Mouse (Mus musculus): ENCODE data around the gene Adgrb3. TPM values are rescaled to one million over a fixed set of nuclear protein-coding genes. Genes with fewer than 3 reads are reported as not detected.
"Not testable (repeated sequence)": the region's sequence is repeated elsewhere in the genome, so short reads cannot be mapped to it uniquely, and the experiment has no call there.

The Adgrb3 gene
- total RNA-seq, 2 experiments from 2014 or later: not detected

GRCm38 (mm10) chr1:25034161-25034560 is 795.3 kb downstream of the Adgrb3 start:
- ATAC-seq (replicated peaks; ENCODE audit: poor library complexity, severe bottlenecking): no peak

- ATAC-seq (replicated peaks; ENCODE audit: poor library complexity, severe bottlenecking): no peak
Measured at GRCm38 (mm10) chr1:25033155-25034095, 796.1 kb downstream of the Adgrb3 start.

- no peak for ATAC-seq (replicated peaks; ENCODE audit: poor library complexity, severe bottlenecking)
Measured at GRCm38 (mm10) chr1:25023156-25023555, 806.4 kb downstream of the Adgrb3 start.

- not testable (repeated sequence) for ATAC-seq (replicated peaks; ENCODE audit: poor library complexity, severe bottlenecking)
Measured at GRCm38 (mm10) chr1:25017851-25018250, 811.7 kb downstream of the Adgrb3 start.
